Mouse (Mus musculus) olfactory bulb, adult 2 months (tissue): ENCODE data around the gene Rwdd3.

Experiments
- CTCF ChIP-seq: fragments of 200-500 bp; IDR thresholded peaks from 2 replicates; pipeline ENCODE4 v1.5.1; 2012; ENCODE audit warnings: low read depth, mild to moderate bottlenecking, low read length, moderate library complexity; ENCODE audit not compliant: insufficient read depth
- POLR2A ChIP-seq: fragments of 200-500 bp; IDR thresholded peaks from 2 replicates; pipeline ENCODE4 v1.6.1; 2012; ENCODE audit warnings: mild to moderate bottlenecking, low read depth, low read length, moderate library complexity; ENCODE audit not compliant: insufficient read depth

DNA sequence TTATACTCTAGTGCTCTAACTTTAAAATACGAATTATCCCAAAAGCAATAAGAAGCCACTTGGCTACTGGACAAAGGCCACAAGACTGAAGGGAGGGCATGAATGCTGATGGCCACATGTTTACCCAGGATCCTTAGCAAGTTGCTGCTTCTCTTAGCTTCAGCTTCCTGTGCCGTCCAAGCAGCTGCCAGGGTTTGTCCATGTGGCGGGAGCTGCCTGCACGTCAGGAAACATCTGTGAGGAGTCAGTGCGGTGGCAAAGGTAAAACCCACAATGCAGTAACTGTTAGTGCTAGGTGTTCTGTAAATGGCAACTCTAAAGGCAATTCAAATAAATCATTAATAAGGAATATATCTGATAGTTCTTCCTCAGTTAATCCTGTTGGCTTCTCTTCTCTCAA lies 38.5 kb downstream of the Rwdd3 start:
- TF ChIP-seq POLR2A (no peak), CTCF (no peak)
